Mouse (Mus musculus): ENCODE data around the gene Hmcn2.
A peak's percentile ranks its signal among the peaks of the same experiment; 100 is the strongest.

The Hmcn2 gene

DNA sequence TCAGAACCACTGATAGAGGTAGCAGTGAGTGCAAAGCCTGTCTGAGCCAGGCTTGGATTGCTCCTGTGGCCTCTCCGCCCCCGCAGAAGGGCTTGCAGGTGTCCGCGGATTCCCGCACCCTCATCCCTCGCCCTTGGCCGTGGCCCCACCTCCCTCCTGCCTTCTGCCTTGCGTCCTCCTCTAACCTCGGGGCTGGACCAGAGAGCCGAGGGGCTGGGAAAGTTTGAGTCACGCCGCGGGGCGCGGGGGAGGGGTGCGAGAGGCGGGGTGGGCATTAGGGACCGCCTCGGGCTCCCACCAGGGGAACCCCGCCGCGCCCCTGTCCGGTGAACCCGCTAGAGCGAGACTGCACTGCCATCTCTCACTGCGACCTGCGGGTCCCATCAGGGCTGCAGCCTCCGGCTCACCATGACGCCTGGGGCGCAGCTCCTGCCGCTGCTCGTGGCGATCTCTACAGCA is at the start of gene Hmcn2:
Gene Hmcn2, plus strand, starts transcription at position 409 of the 459 bp plus-strand sequence.
- DNase-seq (ENCODE audit: low spot score in 2 of 2): no peak

DNA sequence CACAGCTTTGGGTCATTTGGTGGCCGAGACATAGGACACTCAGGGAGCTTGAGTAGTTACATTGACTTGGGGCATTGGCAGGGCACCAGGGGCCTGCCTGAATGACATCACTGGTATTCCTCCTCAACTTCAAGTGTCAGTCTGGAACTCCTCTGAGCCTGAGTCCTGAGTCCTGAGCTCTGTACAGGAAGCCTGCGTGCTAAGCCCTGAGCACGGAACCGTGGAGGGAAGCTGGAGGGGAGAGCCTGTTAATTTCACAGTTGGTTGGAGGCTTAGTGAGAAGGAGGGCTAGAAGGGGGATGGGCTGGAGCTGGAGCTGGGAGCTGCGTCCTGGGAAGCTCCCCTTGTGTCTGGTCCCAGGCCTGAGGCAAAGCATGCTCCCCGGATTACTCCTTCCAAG is 46.8 kb upstream of the Hmcn2 start:
- DNase-seq (ENCODE audit: low spot score in 2 of 2): no peak

DNA sequence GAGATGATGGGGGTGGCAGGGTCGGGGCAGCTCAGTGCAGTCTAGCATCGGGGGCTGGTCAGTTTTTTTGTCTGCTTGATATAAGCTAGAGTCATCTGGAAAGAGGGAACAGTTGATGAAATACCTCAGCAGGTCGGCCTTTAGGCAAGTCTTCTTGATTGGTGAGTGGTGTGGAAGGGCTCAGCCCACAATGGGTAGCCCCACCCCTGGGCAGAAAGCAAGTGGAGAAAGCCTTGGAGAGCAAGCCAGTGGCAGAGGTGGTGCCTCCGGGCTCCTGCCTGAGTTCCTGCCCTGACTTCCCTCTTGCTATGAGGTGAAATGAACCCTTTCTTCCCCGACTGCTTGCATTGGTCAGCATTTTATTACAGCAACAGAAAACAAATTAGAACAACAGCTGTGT is 45.6 kb upstream of the Hmcn2 start:
- no peak for DNase-seq (ENCODE audit: low spot score in 2 of 2)

DNA sequence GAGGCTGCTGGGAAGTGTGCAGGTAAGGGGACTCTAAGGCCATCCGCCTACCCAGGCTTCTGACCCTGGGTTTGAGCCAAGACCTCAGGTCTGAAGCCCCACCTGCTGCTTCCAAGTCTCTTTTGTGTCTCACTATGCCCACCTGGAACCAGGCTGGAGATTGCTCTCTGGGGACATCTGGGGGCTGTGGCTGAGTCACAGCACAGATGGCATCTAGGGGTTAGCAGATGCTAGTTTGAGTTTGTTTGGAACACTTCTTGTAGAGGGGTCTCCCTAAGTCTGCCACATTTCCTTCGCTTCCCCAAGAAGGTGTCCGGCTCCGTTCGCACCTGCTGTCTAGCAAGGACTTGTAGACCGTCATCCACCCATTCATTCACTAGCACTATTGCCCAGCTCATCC is 45.0 kb upstream of the Hmcn2 start:
- no peak for DNase-seq (ENCODE audit: low spot score in 2 of 2)

DNA sequence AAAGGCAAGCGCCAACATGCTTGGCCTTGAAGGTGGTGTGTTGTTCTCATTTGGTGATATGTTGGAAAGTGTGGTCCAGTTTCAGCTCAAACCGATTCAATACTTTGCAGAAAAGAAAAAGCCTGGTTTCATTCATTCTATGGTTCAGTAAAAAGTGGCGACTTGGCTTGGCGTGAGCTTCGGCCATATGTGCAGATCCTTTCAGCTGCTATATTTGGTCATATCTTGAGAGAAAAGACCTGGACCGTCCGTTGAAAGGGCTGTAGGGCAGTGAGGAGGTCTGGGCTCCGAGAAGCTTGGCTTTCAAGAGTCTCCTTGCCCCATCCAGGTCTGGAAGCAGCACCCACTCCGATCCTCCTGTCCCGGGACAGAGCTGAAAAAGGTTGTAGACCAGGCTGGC is 44.4 kb upstream of the Hmcn2 start:
- no peak for DNase-seq (ENCODE audit: low spot score in 2 of 2)

DNA sequence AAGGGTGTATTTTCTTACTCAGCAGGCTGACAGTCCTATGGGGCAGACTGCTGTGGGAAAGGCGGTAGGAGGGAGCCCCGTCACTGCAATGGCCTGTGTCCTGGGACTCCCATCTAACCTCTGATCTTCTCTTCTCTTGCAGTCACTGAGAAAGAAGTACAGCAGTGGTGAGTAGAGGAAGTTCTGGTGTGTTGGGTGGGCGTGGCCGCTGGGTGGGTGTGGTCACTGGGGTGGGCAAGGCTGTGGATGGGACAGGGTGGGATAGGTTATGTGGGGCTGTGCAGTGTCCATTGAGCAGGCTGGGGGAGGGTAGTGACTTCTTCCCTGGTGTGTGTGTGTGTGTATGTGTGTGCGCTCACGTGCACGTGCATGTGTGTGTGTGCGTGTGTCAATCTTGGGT is 43.7 kb upstream of the Hmcn2 start:
- DNase-seq (ENCODE audit: low spot score in 2 of 2): no peak

DNA sequence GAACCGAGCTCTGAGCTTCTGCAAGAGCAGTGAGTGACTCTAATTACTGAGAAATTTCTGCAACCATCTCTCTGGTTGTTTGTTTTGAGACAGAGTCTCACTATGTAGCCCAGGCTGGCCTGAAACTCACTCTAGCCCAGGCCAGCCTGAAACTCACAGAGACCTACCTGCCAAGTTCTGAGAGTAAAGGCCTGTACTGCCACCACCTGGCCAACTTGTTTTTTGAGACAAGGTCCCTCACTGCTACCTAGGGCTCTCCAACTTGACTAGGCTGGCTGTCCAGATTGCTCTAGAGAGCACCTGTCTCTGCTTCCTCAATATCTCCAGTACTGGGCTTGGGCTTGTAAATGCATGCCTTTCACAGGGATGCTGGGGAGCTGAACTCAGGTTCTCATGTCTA is 43.1 kb upstream of the Hmcn2 start:
- DNase-seq (ENCODE audit: low spot score in 2 of 2): no peak

DNA sequence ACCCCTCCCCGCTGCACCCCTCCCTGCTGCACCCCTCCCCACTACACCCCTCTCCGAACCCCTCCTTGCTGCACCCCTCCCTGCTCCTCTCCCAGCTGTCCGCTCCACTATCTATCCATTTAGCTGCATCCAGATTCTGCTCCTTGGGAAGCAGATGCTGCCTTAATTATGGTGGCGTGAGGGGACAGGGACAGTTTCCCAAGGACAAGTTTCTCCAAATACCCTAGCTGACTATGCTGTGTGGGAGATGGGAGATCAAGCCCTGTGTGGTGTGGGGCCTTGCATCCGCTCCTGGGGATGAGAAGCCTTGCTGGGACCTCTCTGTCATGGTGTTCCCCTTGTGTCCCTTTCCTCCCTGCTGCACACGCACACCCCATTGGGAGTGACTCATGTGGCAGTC is 39.2 kb upstream of the Hmcn2 start:
- DNase-seq (ENCODE audit: low spot score in 2 of 2): no peak

DNA sequence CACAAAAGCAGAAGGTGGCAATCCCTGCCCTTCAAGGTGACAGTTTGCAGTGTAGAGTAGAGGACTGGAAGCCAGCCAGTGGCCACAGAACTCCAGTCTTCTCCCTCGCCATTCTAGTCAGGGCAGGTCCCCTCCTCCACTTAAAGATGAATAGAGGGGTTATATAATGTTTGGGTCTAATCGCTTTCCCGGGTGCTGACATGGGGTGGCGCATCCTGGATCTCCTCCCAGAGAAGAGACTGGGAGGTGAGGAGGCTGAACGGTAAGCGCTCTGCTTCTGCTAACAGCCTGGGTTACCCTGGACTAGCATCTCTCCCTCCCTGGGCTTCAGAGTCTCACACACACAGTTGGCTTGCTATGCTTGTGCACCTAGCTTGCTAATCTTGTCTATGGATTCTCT is 36.4 kb upstream of the Hmcn2 start:
- no peak for DNase-seq (ENCODE audit: low spot score in 2 of 2)

DNA sequence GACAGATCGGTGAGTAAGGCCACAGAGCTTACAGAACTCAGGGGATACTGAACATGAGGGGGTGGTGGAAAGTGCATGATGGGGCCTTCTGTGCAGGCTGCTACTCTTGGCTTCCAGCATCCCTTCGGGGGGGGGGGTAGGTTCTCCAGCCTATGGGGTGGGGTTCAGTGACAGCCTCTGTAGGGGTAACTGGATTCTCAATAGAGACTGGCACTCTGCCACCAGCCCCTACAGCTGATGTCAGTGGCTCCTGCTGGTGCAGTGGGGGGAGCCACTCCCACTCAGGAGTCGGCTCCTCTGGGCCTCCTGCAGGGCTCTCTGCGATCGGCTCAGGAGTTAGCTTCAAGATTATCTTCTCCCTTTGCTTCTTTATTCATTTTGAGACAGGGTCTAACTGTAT is 35.7 kb upstream of the Hmcn2 start:
- DNase-seq (ENCODE audit: low spot score in 2 of 2): no peak

DNA sequence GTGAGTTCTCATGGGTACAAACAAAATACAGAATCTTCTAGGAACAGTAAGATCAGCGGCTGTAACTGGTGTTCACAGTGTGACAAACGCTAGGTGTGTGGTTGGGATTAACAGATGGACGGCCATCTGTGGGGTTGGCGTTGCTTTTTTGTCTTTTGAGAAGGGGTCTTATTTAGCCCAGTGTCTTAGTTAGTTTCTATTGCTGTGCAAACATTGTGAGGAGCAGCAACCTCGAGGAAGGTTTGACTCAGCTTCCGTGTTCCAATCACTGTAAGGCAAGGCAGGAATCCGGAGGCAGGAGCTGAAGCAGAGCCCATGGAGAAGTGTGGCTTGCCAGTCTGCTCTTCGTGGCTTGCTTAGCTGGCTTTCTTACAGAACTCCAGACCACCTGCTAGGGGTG is 33.1 kb upstream of the Hmcn2 start:
- DNase-seq (ENCODE audit: low spot score in 2 of 2): no peak

DNA sequence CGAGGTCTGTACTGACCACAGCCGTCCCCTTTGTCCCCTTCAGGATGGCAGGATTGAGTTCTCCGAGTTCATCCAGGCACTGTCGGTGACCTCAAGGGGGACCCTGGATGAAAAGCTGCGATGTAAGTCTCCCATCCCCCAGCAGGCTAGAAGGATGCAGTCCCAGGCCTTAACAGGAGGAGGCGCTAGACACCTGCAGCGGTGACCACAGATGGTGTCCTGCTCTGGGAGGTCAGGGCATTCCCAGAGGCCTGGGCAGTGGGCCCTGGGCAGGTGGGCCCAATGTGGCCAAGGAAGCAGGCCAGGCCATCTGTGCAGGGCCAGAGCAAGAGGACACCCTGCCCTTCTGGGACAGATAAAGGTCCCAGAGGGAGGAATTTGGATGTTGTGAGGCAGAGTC is 31.9 kb upstream of the Hmcn2 start:
- DNase-seq (ENCODE audit: low spot score in 2 of 2): no peak

DNA sequence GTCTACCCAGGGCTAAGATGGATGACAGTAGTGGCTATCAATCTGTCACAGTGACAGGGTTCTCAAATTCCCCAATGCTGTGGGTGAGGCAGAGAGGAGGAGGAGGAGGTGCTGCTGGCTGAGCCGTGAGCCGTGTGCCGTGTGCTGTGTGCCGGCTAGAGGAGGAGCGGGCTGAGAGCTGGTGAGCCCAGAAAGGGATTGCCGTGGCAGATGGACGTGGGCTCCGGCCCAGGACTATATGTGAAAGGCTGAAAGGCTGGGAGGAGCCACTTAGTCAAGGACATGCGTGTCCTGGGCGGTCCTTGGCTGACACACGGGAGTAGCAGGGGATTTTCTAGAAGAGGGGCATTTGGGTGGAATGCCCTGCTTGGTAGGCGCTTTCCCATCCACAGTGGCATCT is 31.3 kb upstream of the Hmcn2 start:
- DNase-seq (ENCODE audit: low spot score in 2 of 2): no peak

DNA sequence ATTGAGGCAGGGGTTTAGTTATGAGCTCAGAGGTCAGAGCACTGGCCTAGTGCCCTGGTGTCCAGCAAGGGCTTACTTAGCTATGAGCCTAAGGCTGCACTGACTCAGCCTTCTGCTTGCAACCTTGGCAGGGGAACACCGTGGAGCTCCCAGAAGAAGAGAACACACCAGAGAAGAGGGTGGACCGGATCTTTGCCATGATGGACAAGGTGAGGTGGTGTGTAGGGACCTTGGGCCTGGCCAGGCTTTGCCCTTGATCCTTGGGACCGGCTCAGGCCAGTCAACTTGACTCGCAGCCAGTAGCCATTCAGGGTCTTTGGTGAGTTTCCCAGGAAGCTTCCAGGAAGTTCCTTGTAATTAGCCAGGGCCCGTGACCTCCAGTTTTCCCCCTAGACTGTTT is 29.7 kb upstream of the Hmcn2 start:
- no peak for DNase-seq (ENCODE audit: low spot score in 2 of 2)

DNA sequence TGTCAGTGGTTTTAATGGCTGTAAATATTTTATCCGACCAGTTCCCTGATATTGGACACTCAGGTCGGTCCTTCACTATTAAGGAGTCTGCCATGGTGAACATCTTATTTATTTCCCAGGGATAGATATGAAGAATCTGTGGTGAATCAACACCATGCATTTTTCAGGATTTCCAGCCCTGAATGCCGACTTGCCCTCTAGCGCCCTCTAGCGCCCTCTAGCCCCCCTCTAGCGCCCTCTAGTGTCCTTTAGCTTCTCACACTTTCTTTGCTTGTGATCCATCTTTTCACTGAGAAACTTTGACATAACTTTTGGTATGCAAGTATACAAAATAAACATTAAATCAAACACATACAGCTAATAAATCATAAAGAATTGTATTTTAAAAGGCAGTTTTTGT is 22.8 kb upstream of the Hmcn2 start:
- peak in 1 of 2 experiments; percentile 44 for DNase-seq (ENCODE audit: low spot score in 2 of 2)

DNA sequence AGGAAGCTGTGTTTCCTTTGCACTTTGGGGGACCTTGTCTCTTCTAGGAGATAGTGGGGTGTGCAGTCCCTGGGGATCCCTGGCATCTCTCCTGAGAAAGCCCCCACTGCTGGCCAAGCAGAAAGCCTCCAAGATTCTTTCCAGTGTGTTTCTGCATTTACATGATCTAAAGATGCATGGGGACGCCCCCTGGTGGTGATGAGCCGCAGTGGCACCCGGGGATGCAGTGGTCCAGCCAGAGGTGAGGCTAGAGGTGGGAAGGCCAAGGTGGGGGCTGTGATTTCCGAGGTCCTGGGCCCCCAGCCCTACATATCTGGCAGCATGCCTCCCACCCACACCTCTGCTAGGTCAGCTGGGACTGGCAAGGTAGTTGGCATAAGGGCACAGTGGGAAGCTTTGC is 19.2 kb upstream of the Hmcn2 start:
- peak; percentile 63 to 73 for DNase-seq (ENCODE audit: low spot score in 2 of 2)

DNA sequence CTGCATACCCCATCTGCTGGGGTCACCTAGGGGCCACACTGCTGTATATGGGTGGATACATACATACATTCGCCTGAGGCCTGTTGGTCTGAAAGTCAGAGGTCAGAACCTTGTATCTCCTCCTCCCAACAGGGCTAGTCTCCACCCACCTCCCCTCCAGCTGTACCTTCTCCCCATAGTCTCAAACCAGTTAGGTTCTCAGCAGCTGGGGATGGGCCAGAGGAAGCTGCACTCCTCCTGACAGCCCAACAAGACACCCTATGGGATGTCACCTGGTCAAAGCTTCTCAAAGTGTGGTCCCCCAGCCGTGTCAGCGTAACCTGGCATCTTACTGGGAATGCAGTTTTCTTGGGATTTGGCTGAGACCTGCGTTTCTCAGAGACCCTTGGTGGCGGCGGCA is 17.8 kb upstream of the Hmcn2 start:
- DNase-seq (ENCODE audit: low spot score in 2 of 2): no peak

DNA sequence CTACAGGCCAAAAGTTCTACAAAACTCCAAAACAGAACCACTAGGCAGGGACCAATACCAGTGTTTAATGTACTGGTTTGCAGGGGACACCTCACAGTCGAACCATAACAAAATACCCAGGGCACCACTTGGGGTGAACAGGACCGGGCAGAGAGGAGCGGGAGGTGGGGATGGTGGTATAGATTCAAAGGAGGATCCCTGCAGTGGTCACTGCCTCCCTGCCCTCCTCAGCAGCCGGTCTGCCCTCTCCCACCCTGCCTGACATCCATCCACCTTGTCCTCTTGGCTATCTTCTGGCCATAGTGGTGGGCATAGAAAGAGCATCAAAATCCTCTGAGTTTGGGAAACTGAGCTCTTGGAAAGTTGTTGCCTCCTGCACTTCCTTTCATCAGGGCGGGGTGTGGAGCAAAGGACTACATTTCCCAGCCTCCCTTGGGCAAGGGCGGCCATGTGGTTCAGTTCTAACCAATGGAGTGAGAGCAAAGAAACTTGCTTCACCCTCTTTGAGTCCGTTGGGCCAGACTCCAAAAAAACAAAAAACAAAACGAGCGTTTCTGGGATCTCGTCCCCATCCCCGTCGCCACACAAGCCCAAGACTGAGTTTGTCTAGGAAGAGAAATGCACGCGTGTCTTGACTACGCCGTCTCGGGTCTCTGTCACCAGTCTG is 16.5 kb upstream of the Hmcn2 start:
- peak in 1 of 2 experiments; percentile 49 for DNase-seq (ENCODE audit: low spot score in 2 of 2)

DNA sequence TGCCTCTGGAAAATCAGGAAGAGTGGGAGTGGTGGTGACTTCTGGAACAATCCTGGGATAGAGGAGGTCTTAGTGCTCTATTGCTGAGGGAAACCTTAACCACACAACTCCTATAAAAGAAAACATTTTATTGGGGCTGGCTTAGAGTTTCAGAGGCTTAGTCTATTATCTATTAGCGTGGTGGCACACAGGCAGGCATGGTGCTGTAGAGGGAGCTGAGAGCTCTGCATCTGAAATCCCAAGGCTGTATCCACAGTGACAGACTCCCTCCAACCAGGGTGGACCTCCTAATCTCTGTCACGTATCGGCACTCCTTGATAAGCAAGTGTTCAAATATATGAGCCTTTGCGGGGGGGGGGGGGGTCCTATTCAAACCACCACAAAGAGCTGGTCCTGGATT is 15.4 kb upstream of the Hmcn2 start:
- DNase-seq (ENCODE audit: low spot score in 2 of 2): no peak

DNA sequence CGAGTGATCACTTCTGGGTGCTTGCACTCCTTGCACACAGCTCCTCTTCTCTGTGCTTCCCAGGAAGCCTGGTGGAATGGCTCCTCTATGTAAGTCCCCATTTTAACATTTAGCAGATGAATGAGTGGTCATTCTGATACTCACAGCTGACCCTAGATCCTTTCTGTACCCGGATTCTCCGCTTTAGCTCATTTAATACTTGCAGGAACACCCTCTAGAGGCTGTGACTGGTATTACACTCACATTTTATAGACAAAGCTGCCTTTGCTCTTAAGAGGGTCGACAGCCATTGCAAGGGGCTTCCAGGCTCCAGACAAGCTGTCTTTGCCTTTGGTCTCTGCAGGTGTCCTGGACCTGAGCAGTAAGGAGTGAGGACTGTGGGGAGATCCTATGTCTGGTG is 14.9 kb upstream of the Hmcn2 start:
- DNase-seq (ENCODE audit: low spot score in 2 of 2): no peak

DNA sequence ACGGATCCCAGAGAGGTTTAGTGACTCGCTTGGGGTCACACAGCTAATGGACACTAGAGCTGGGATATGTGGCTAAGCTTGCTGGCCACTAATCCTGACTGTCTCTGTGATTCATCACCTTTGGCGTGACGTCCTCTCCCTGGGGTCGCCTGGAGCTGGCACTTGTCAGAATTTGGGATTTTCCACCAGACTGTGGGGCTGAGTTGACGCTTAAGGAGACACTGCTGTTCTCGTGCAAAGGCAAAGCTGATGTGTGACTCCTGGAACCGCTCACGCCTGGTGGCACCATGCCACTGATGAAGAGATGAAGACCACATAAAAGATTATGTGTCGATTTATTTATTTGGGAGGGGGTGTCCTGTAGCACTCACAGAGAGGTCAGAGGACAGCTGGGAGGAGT is 14.2 kb upstream of the Hmcn2 start:
- no peak for DNase-seq (ENCODE audit: low spot score in 2 of 2)

DNA sequence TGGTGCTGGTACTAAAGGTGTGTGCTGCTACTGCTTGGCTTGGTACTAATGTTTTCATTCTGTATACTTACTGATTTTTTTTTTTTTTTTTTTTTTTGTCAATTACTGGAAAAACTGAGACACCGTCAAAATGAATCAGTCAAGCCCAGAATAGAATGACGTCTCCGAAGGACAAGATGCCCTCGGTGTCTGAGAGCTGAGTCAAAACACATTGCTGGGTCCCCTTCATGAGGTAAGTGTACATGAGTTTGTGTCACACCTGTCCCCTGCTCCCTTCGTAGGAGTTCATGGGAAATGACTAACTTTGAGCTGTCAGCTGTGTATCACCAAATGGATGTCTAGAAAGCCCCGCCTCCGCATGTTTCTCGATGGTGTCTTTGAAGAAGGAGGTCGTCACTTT is 11.0 kb upstream of the Hmcn2 start:
- no peak for DNase-seq (ENCODE audit: low spot score in 2 of 2)

DNA sequence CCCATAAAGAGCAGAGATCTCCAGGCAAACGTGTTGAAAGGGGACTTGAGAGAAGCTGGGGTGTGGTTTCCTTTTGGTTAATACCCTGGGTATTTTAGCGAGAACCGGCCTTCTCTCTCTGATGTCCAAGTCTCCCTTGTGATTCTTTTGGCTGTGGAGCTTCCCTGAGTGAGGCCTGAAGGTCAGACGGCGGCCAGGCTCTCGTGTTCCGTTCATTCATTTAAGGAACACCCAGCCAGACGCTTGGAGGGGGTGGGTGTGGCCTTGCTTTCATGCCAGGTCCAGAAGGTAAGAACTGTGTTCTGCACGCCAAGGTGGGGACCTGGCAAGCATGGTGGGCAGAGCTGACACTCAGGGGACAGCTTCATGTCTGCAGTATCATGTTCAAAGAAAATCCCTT is 10.0 kb upstream of the Hmcn2 start:
- DNase-seq (ENCODE audit: low spot score in 2 of 2): no peak
